Mouse (Mus musculus) small intestine, adult 2 months (tissue): Measurements from ENCODE around the gene Grm4. TPM values are rescaled to one million over a fixed set of nuclear protein-coding genes. Genes with fewer than 3 reads are reported as not detected.

Source experiments
- H3K27ac ChIP-seq: fragments of 200-500 bp; 2 replicates; pipeline ENCODE4 v1.5.1; 2012; ENCODE audit warnings: low read depth, low read length, control low read depth, inconsistent platforms; ENCODE audit not compliant: insufficient read depth
- H3K27me3 ChIP-seq: fragments of 200-500 bp; 2 replicates; pipeline ENCODE4 v1.6.1; 2012; ENCODE audit warnings: mild to moderate bottlenecking, moderate library complexity, low read length, inconsistent platforms; ENCODE audit not compliant: control insufficient read depth, insufficient read depth
- H3K36me3 ChIP-seq: fragments of 200-500 bp; 2 replicates; pipeline ENCODE4 v1.6.1; 2012; ENCODE audit warnings: mild to moderate bottlenecking, low read length, control low read depth, inconsistent platforms; ENCODE audit not compliant: control insufficient read depth, insufficient read depth
- H3K4me1 ChIP-seq: fragments of 200-500 bp; 2 replicates; pipeline ENCODE4 v1.6.1; 2012; ENCODE audit warnings: low read length, inconsistent platforms, mixed read lengths; ENCODE audit not compliant: control insufficient read depth, insufficient read depth, insufficient read length
- H3K4me3 ChIP-seq: fragments of 200-500 bp; 2 replicates; pipeline ENCODE4 v1.5.1; 2012; ENCODE audit warnings: low read depth, mild to moderate bottlenecking, control low read depth, inconsistent platforms, low read length, moderate library complexity
- CTCF ChIP-seq: fragments of 200-500 bp; IDR thresholded peaks from 2 replicates; pipeline ENCODE4 v1.5.1; 2012; ENCODE audit warnings: low read depth, mild to moderate bottlenecking, control low read depth, inconsistent platforms, low read length, moderate library complexity, mixed read lengths; ENCODE audit not compliant: insufficient replicate concordance, insufficient read length; ENCODE audit errors: extremely low read depth
- POLR2A ChIP-seq: fragments of 200-500 bp; IDR thresholded peaks from 2 replicates; pipeline ENCODE4 v1.6.1; 2012; ENCODE audit warnings: low read depth, mild to moderate bottlenecking, control low read depth, inconsistent platforms, low read length, moderate library complexity
- WGBS: fragments of 180-500 bp; shearing (Covaris S2); methylation state at CpG from one replicate; pipeline ENCODE4 v1.1.7; 2018; 5-methylcytosine and 5-hydroxymethylcytosine counted together
- polyA plus RNA-seq: library from polyadenylated mRNA; depleted of rRNA; stranded (reverse); fragments of >200 nt; gene quantifications from 2 replicates; pipeline ENCODE4 v1.2.3, GENCODE M21; 2012; rRNA removed

Grm4 gene
- 0.88 and 4.1 TPM in 2 replicates for polyA plus RNA-seq

DNA sequence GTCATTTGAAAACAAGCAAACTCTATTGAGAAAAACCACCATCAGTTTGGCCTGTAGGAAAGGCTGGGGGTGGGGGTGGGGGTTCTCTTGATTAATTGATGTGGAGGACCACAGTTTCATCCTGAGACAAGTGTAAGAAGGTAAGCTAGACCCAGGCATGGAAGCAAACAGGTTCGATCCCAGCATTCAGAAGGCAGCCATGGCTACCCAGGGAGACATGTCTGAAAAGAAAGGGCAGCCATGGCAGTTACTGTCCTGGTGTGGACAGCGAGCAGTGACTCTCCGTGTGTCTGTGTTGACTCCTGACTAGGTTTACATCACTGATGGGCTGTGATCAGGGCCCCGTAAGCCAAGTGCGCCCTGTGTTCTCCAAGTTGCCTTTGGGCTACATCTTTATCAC is at the start of gene Grm4:
TSS of gene Grm4 (minus strand) at position 101 of the 400 bp plus-strand sequence.
- 76% methylated on average over 5 of the region's 5 CpGs for WGBS
- TF ChIP-seq POLR2A (no peak), CTCF (no peak)

DNA sequence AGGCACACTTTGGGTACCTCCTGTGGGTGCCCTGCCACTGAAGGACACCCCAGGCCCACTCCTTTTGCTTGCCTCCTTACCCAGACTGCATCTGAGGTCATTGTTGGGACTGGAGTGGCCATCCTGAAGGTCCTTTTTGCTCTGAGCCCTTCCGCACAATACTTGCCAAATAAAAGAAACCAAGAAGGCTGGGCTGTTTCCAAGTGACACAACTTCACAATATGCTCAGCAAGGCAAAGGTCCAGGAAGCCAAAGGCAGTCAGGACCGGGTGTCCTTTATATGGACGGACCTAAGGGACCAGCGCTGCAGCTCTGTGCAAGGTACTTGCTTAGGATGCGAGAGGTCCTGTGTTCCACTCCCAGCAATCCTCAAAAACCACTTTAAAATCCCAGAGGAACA is 47.0 kb upstream of the Grm4 start:
- Histone ChIP-seq H3K4me1 (peaks cover 11% of the 10 kb centered on the region), H3K4me3 (no peak overlapping the region), H3K27ac (no peak overlapping the region), H3K36me3 (no peaks in the 10 kb centered on the region; the same call in 1 of the 2 replicates), H3K27me3 (no peaks in the 10 kb centered on the region)
- WGBS, result 91% methylated on average over 5 of the region's 5 CpGs
- no peak for TF ChIP-seq CTCF
- TF ChIP-seq POLR2A, result no peak

More for the DNA sequence above, at the start of gene Grm4:
- Histone ChIP-seq H3K4me3 (no peak within 1 kb of the TSS), H3K27me3 (peaks cover 3% of the 10 kb centered on the region), H3K4me1 (no peaks in the 10 kb centered on the region), H3K27ac (no peak within 1 kb of the TSS), H3K36me3 (no peaks in the 10 kb centered on the region)

DNA sequence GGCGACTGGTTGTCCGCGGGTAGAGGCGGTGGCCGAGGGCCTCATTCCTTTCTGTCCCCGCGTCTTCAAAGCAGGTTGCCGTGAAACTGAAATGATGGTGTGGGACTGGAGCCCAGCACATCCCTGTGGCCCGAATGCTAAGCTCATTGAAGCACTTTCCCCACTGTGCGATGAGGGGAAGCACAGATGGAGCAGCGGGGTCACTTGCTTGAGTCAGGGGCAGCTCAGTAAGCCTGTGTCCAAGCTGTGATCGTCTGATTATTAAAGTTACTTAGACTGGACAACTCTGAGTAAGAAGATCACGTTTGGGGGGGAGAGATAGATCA is 44.7 kb upstream of the Grm4 start:
- peaks cover 5% of the 10 kb centered on the region for H3K36me3 ChIP-seq
- H3K27me3 ChIP-seq, result no peaks in the 10 kb centered on the region
- no peak for TF ChIP-seq CTCF
- TF ChIP-seq POLR2A, result no peak
- H3K27ac ChIP-seq, result no peak overlapping the region
- H3K4me3 ChIP-seq, result peak overlapping the region; percentile 73
- under 1% methylated on average over 13 of the region's 13 CpGs for WGBS
- peaks cover 11% of the 10 kb centered on the region for H3K4me1 ChIP-seq

DNA sequence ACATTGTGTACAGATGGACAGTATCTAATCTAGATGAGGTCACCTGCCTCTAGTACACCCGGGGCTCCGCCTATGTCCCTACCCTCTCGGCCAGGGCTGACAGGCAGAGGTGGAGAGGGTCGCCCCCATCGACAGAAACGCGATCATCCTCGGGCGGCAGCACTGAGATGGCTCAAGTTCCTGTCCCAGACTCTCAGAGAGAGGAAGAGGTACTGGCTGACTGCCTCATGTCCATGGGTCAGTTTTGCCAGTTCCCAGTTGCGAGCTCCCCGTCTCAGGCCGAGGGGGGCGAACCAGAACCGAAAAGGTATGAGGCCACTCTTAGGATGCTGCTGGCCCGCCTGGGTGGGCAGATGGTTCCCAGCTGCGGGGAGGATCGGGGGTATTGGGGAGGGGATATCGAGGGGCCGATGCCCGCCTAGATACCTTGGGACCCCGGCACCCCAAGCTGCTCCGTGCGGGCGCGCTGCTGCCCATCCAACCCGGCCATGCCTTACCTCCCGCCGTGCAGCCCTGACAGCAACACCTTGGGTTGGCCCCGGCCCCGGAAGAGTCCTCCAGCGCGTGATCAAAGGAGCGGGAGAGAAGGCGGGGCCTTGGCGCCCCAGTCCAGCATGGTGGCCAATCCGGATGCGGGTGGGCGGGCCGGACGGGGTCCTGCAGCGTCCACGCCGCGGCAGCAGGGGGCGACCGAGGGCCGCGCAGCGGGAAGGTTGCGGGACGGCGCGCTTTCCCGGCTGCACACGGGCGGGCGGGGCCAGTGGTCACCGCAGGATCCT is 44.1 kb upstream of the Grm4 start, which contains the start of gene AI413582:
TSS of gene AI413582 (minus strand) at position 594 of the 779 bp plus-strand sequence.
- H3K27ac ChIP-seq, result no peak within 1 kb of the TSS
- TF ChIP-seq POLR2A, result peak; percentile 72; the same call in 1 of the 2 replicates
- TF ChIP-seq CTCF, result peak; percentile 78
- WGBS, result under 1% methylated on average over 58 of the region's 58 CpGs

DNA sequence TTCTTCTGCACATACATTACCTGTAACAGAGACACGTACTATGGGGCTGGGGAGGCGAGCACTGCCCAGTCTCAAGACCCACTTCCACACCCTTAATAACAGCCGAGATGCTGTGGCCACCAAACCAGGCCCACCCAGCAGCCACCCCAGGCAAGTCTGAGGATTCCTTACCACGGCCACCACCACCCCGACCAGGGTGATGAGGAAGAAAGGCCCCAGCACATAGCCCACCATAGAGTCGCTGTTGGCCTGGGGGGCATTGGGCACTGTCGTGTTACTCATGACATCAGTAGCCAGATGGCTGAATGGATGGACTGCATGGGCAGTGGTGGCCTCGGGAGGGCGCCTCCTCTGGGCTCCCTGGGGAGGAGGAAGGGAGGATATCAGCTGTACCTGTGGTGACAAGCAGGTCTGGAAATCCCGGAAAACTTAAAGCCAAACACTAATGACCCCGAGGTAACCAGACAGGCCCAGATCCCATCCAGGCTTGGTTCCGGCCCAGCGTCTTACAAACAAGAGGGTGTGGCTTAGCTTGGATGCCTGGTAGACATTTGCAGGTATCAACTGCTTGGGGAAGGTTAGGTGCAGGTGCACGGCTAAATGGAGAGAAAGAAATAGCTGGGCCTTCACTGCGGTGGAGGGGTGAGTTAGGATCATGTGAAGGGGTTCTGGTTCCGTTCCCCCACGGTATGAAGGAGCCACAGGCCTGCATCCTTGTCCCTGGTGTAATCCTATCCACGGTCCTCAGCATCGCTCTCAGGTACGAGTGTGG is 43.4 kb upstream of the Grm4 start:
- H3K4me1 ChIP-seq, result peaks cover 11% of the 10 kb centered on the region
- 0 out of 2 replicates have a peak, but pooled peaks have one; percentile 14 for TF ChIP-seq CTCF
- TF ChIP-seq POLR2A, result no peak
- H3K36me3 ChIP-seq, result peaks cover 6% of the 10 kb centered on the region
- 15% methylated on average over 20 of the region's 20 CpGs for WGBS
- peak overlapping the region; percentile 76 for H3K4me3 ChIP-seq
- H3K27ac ChIP-seq, result no peak overlapping the region
- no peaks in the 10 kb centered on the region for H3K27me3 ChIP-seq

More for the DNA sequence above, 44.1 kb upstream of the Grm4 start, which contains the start of gene AI413582:
- Histone ChIP-seq H3K27me3 (no peaks in the 10 kb centered on the region), H3K4me1 (peaks cover 11% of the 10 kb centered on the region), H3K4me3 (peak within 1 kb of the TSS; percentile 76), H3K36me3 (peaks cover 6% of the 10 kb centered on the region)

DNA sequence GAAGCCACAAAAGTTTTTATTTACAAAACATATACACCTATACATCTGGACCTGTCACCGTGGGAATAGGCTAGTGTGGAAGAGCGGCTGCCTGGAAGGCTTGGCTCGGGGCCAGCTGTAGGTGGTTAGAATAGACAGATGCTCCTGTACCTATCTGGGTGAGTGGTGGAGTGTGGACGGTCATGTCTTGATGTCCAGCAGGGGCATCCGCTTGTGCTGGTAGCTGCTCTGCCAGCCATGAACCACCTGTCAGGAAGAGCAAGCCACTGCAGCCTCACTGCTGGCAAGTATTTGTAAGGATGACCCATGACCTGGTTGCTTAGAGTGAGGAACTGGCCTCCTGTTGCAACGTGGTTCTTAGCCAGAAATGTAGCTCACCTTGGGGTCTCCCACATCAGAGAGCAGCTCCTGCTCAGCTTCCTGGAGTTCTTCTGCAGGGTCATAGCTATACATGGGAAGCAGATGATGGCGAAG is 42.6 kb upstream of the Grm4 start:
- Histone ChIP-seq H3K36me3 (peaks cover 6% of the 10 kb centered on the region), H3K27me3 (no peaks in the 10 kb centered on the region), H3K4me1 (peaks cover 15% of the 10 kb centered on the region), H3K27ac (no peak overlapping the region), H3K4me3 (no peak overlapping the region)
- TF ChIP-seq POLR2A, result no peak
- no peak for TF ChIP-seq CTCF
- WGBS, result 48% methylated on average over 7 of the region's 7 CpGs
